Mouse (Mus musculus): ENCODE results near the gene Myl4.

GRCm38 (mm10) chr11:104592066-104592835, 41.8 kb downstream of the Myl4 start:
- no peak for TF ChIP-seq MAFK (IDR thresholded peaks at IDR 0.05; ENCODE audit: insufficient read depth, low read depth, low read length)
- no peak for TF ChIP-seq CHD2 (IDR thresholded peaks at IDR 0.05; ENCODE audit: low read depth, low read length)
- TF ChIP-seq HCFC1 (IDR thresholded peaks at IDR 0.05; ENCODE audit: borderline replicate concordance, insufficient read depth, low read length) = no peak
- no peak for TF ChIP-seq ZNF384 (IDR thresholded peaks at IDR 0.05; ENCODE audit: low read depth, low read length)
